Mouse (Mus musculus) adrenal gland, adult 18-20 months (tissue): ENCODE results near the gene Fgfr2. TPM values are rescaled to one million over a fixed set of nuclear protein-coding genes. Genes with fewer than 3 reads are reported as not detected.

Source experiments
- DNase-seq, 2 experiments: peaks; one replicate each; pipeline ENCODE4 v3.0.0; 2021 to 2022; ENCODE audit warnings: low spot score in 2 of 2
- total RNA-seq, 2 experiments: library from RNA; stranded (reverse); gene quantifications; 1 replicate in 1 of 2; 2 replicates in 1 of 2; pipeline ENCODE4 v1.2.3; 2021

Fgfr2 gene
- total RNA-seq, 2 experiments from 2014 or later: 294 to 308 TPM

- DNase-seq: no peak
Measured at GRCm38 (mm10) chr7:131747152-131748010, 1375.8 kb downstream of the Fgfr2 start.

DNA sequence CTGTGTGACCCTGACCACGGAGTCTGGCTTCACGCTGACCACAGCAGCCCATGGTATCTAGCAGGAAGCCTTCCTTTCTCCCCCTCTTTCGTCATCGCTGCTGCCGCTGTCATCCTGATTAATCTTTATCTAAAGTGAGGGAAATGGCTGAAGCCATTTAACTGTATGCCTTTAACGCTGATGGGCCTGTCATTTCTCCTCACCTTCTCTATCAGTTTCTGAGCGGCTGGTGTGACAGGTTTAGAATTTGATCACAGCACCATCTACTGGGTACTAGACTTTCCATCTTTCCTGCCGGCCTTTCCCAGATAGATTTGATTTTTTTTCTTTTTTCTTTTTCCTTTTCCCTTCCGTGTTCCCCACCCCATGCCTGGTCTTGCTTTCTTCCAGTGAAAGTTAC is 1376.4 kb downstream of the Fgfr2 start:
- no peak for DNase-seq

DNA sequence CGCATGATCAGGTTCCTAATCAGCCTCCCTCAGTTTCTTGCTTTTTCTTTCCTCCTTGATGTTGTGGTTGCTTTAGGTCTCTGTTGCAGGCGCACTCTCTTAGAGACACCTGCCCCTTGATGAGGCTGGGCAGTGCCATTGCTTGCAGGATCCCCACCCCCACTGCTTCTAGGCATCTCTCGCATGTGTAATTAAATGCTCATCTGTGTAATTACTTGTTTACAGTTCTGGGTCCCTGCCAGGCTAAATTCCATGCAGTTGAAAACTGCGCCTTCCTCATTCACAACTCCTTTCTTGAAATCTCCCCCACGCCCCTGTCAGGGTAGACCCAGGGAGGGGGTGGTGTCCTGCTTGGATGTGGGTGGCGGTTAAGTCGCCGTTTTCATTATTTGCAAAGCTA is 1380.0 kb downstream of the Fgfr2 start:
- no peak for DNase-seq

- DNase-seq: no peak
Measured at GRCm38 (mm10) chr7:131722783-131723575, 1400.2 kb downstream of the Fgfr2 start.

- DNase-seq: no peak
Measured at GRCm38 (mm10) chr7:131722316-131722715, 1400.8 kb downstream of the Fgfr2 start.

- DNase-seq: no peak
Measured at GRCm38 (mm10) chr7:131718280-131718679, 1404.9 kb downstream of the Fgfr2 start.

- DNase-seq: no peak
Measured at GRCm38 (mm10) chr7:131713076-131713475, 1410.1 kb downstream of the Fgfr2 start.

GRCm38 (mm10) chr7:131696889-131697288 is 1426.3 kb downstream of the Fgfr2 start:
- no peak for DNase-seq

- DNase-seq: no peak
Measured at GRCm38 (mm10) chr7:131687324-131687723, 1435.8 kb downstream of the Fgfr2 start.

GRCm38 (mm10) chr7:131677126-131677525 is 1446.0 kb downstream of the Fgfr2 start:
- no peak for DNase-seq

GRCm38 (mm10) chr7:131670586-131670985 is 1452.6 kb downstream of the Fgfr2 start:
- DNase-seq: no peak

DNA sequence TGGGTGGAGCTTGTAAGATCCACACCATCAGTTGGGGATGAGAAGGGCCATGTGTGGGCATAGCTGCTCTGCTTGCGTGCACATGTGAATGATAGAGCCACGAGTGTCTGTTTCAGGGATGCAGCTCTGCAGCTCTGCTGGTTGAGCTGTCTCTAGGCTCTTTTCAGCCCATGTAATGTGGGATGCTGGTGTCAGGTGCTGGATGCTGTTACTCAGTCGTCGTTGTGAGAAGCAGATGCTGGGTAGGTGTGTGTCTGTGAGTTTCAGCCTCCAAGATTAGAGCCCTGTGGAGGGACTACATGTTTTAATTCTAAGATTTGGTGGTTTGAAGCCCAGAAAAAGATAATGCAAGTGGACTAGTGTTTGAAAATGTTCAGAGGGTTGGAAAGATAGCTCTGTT is 1453.8 kb downstream of the Fgfr2 start:
- DNase-seq: no peak

- DNase-seq: no peak
Measured at GRCm38 (mm10) chr7:131660726-131661125, 1462.4 kb downstream of the Fgfr2 start.

- no peak for DNase-seq
Measured at GRCm38 (mm10) chr7:131656017-131656416, 1467.1 kb downstream of the Fgfr2 start.

DNA sequence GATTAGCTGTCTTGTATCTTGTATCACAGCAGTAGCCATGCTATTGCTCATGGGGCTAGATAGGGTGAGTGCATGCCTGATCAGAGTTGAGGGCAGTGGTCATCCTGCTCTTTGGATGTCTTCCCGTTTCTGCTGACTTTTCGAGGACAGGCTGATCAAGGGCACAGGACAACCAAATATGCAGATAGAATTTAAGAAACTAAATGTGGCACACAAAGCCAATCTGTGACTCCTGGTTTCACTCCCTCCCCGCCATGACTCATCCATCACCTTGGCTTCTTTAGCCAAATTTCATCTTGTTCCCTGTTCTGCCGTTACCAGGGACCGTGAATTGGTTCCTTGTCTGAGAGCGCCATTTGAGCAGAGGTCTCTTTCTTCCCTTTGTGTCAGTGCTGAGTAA is 1469.7 kb downstream of the Fgfr2 start:
- DNase-seq: peak in 1 of 2 experiments; percentile 42

- no peak for DNase-seq
Measured at GRCm38 (mm10) chr7:131651921-131652694, 1471.0 kb downstream of the Fgfr2 start.

DNA sequence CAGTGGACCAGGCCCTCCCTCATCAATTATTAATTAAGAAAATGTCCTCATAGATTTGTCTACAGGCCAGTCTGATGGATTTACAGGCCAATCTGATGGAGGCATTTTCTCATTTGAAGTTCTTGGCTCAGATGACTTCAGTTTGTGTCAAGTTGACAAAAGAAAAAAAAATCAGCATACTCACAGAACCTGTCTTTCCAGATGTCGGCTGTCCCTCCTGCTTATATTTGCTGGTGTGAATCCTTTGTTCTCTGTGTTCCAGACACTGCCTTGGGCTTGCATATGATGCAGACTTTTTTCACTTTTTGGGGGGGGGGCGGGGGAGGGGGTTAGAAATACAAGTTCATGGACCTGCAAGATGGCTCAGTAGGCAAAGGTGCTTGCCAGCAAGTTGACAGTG is 1472.9 kb downstream of the Fgfr2 start:
- no peak for DNase-seq

DNA sequence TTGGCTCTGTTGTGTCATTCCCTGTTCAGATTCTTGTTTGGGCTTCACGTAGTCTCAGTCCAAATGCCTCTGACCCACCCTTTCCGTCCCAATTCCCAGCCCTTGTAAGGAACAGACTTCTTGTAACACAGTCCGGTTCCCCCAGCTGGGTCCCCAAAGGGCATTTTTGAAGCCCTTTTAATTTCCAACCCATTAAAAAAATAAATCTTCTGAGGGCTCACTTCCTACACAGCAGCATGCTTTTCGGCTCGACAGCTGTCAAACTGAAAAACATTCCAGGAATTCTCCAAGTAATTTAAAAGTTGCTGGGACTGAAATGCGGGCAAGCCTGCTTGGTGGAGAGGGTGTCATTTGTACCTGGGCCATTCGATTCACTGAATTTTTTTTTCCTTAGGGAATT is 1474.9 kb downstream of the Fgfr2 start:
- no peak for DNase-seq

DNA sequence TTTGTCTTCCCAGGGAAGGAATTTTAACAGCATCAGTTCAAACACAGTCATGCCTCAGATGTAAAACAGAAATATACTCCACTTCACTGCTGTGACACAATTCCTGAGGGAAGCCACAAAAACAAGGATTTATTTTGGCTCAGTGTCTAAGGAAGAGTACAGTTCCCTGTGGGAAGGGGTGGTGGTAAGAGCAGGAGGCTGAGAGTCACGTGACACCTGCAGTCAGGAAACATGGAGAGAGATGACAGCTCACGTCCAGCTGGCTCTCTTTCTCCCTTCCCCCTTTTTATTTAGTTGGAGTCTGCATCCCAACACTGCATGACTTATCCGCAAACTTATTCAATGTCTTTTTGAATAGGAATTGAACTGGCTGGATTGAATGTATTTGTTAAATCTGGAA is 1475.6 kb downstream of the Fgfr2 start:
- DNase-seq: no peak

DNA sequence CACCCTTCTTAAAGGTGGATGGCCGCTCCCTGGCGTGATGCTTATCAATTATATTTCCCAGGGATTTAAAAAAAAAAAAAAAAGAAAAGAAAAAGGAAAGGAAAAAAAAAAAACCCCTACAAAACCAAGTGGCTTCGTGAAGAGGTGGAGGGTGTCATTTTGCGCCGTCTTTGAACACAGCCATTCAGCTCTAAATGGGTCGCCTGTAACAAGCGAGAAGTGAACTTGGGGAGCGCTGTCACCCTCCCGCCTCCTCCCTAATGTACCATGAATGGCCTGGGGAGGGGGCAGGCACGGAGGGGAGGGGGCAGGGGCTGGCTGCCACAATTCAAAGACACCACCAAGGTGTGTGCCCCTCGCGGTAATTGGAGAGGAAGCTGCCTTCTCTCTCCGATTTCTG is 1478.6 kb downstream of the Fgfr2 start:
- DNase-seq: no peak

GRCm38 (mm10) chr7:131644051-131644450 is 1479.1 kb downstream of the Fgfr2 start:
- DNase-seq: no peak
